In the genomic region with DNA sequence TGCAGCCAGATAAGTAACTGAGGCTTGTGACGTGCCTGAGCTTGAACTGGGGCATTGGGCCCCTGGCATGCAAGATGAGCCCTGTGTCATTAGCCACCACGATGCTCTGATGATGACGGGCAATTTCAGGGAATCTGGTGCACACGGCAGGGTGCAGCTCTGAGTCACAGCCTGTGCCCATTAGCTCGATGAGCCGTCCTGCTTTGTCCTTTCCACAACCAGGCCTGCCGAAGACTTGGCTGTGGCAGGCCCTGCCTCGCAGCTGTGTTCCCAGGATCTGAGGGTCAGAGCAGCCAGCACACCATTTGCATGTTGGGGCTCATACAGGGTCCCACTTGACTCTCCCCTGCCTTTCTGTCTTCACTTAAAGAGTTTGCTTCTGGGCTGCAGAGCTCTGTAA, we compare ENCODE assay signal across 10 mouse cellular contexts. TPM values are rescaled to one million over a fixed set of nuclear protein-coding genes. Genes with fewer than 3 reads are reported as not detected.
DNase-seq lines count a peak whose midpoint lies in the region; ATAC-seq lines count a peak whose summit lies in the region.
"Had no signal": no experiment of that assay in that cellular context is flagged by ENCODE, and none has a peak within 500 bp of the region (broad histone marks: within the 10 kb centered on the region; RNA-seq: fewer than 3 reads in every experiment).

No protein-coding gene starts in this region.

- no peaks in the 10 kb centered on the region for H3K27me3 ChIP-seq in megakaryocyte, embryonic 14.5 days (replicated peaks)
- H3K27me3 ChIP-seq in forebrain, embryonic 16.5 days (replicated peaks; ENCODE audit: control insufficient read depth, insufficient read depth, low read length) = no peaks in the 10 kb centered on the region

- H3K4me3 ChIP-seq in megakaryocyte, embryonic 14.5 days (replicated peaks) = peak overlapping the region; percentile 31
- H3K4me3 ChIP-seq in forebrain, embryonic 16.5 days (replicated peaks; ENCODE audit: low read length) = no peak overlapping the region

- peak; percentile 80 for DNase-seq in retina, embryonic 14.5 days (ENCODE audit: low spot score)
- DNase-seq in urinary bladder, postnatal 4 days (ENCODE audit: low spot score in 2 of 2) = no peak
- DNase-seq in gastrocnemius, postnatal 25 days = no peak
- DNase-seq: embryo, embryonic 11 days; heart, adult 11 months had no signal

- ATAC-seq in megakaryocyte, adult 5-6 weeks (ENCODE audit: poor library complexity, severe bottlenecking) = no peak
- peak; percentile 80 for ATAC-seq in cerebellum, adult (ENCODE audit: insufficient number of reproducible peaks, low FRiP score, low TSS enrichment)
- peak; percentile 45; the same call in 1 of the 2 replicates for ATAC-seq in forebrain, embryonic 16.5 days
- ATAC-seq in megakaryocyte progenitor cell, adult 5-6 weeks (replicated peaks; ENCODE audit: poor library complexity) = no peak

- peaks cover 98% of the 10 kb centered on the region for H3K4me1 ChIP-seq in megakaryocyte, embryonic 14.5 days
- H3K4me1 ChIP-seq in forebrain, embryonic 16.5 days (replicated peaks; ENCODE audit: control insufficient read depth, insufficient read depth, low read length) = peaks cover 10% of the 10 kb centered on the region

- H3K4me2 ChIP-seq in forebrain, embryonic 16.5 days (ENCODE audit: low read length) = no peak overlapping the region

- no peak overlapping the region for H3K9ac ChIP-seq in forebrain, embryonic 16.5 days (replicated peaks; ENCODE audit: low read depth, low read length)

- H3K9me3 ChIP-seq in megakaryocyte, embryonic 14.5 days = no peaks in the 10 kb centered on the region
- no peaks in the 10 kb centered on the region for H3K9me3 ChIP-seq in forebrain, embryonic 16.5 days (ENCODE audit: control insufficient read depth, low read length)

- H3K27ac ChIP-seq in forebrain, embryonic 16.5 days (ENCODE audit: low read length) = peak overlapping the region; percentile 8; the same call in 1 of the 2 replicates

- whole genome bisulfite sequencing in forebrain, embryonic 16.5 days = 40% methylated on average over 8 of the region's 8 CpGs

- peaks cover 90% of the 10 kb centered on the region for H3K36me3 ChIP-seq in megakaryocyte, embryonic 14.5 days (replicated peaks; ENCODE audit: low read length)
- peaks cover 12% of the 10 kb centered on the region for H3K36me3 ChIP-seq in forebrain, embryonic 16.5 days (ENCODE audit: control insufficient read depth, insufficient read depth)

RNA-seq across cellular contexts. Expression of a gene that starts 34.6 kb away (rescaled TPM):
- 31.1 and 55.9 TPM in 2 replicates for polyA plus RNA-seq in megakaryocyte, embryonic 14.5 days (2012; ENCODE audit: insufficient read depth, low replicate concordance)
- total RNA-seq in megakaryocyte, adult 5-6 weeks (2015) = 8.0 and 10.8 TPM in 2 replicates
- total RNA-seq in megakaryocyte, adult 5-6 weeks (2017) = 6.7 and 7.1 TPM in 2 replicates
- polyA plus RNA-seq in forebrain, embryonic 16.5 days (2015; fragmentation: Nextera tagmentation; extraction: Ambion mirVana) = 81.6 and 85.0 TPM in 2 replicates
- total RNA-seq in megakaryocyte progenitor cell, adult 5-6 weeks (2015) = 6.7 and 8.5 TPM in 2 replicates
- 5.9 and 7.3 TPM in 2 replicates for total RNA-seq in megakaryocyte progenitor cell, adult 5-6 weeks (2017)
- total RNA-seq in gastrocnemius, postnatal 25 days (2021) = 10 to 100 TPM; 21.5 to 22.6 TPM

RNA-seq across cellular contexts. Expression of a gene that starts 57.3 kb away (rescaled TPM):
- 12.4 and 22.6 TPM in 2 replicates for polyA plus RNA-seq in megakaryocyte, embryonic 14.5 days (2012; ENCODE audit: insufficient read depth, low replicate concordance)
- total RNA-seq in megakaryocyte, adult 5-6 weeks (2015) = 39.3 and 52.3 TPM in 2 replicates
- total RNA-seq in megakaryocyte, adult 5-6 weeks (2017) = 83.7 and 101 TPM in 2 replicates
- 48.1 and 52.2 TPM in 2 replicates for polyA plus RNA-seq in forebrain, embryonic 16.5 days (2015; fragmentation: Nextera tagmentation; extraction: Ambion mirVana)
- total RNA-seq in megakaryocyte progenitor cell, adult 5-6 weeks (2015) = 67.8 and 80.7 TPM in 2 replicates
- total RNA-seq in megakaryocyte progenitor cell, adult 5-6 weeks (2017) = 151 and 160 TPM in 2 replicates
- 1 to 10 TPM; 2.6 to 2.7 TPM for total RNA-seq in gastrocnemius, postnatal 25 days (2021)

Comparison
In these comparisons a context has a peak if more than half of its experiments do, and no peak if none do; other contexts are left out.
1. ATAC-seq: peak in cerebellum, adult (single experiment) and forebrain, embryonic 16.5 days (single experiment); none in megakaryocyte, adult 5-6 weeks (single experiment) and megakaryocyte progenitor cell, adult 5-6 weeks (single experiment).
2. RNA of a gene that starts 57.3 kb away (total RNA-seq): 67.8 to 160 TPM in megakaryocyte progenitor cell, adult 5-6 weeks and 39.3 to 101 TPM in megakaryocyte, adult 5-6 weeks; 2.6 to 2.7 TPM in gastrocnemius, postnatal 25 days; every median in the first group is over 10 times any median in the second.